Mouse (Mus musculus): Measurements from ENCODE around the gene Patl1.

GRCm38 (mm10) chr19:11974223-11974540 is 62.0 kb downstream of the Patl1 start:
- TF ChIP-seq POLR2A (IDR thresholded peaks at IDR 0.05; ENCODE audit: control insufficient read depth in 1 of 2, insufficient read depth in 1 of 2, low read depth in 1 of 2, low read length in 2 of 2, poor library complexity in 1 of 2) (no peak), HCFC1 (IDR thresholded peaks at IDR 0.05; ENCODE audit: low read depth, low read length) (no peak), USF2 (IDR thresholded peaks at IDR 0.05; ENCODE audit: borderline replicate concordance in 1 of 2, insufficient read depth in 1 of 2, low read depth in 1 of 2, low read length in 2 of 2) (no peak), TCF12 (IDR thresholded peaks at IDR 0.05; ENCODE audit: low read depth, low read length) (no peak), ZNF384 (IDR thresholded peaks at IDR 0.05; ENCODE audit: low read depth, low read length) (no peak), TBP (IDR thresholded peaks at IDR 0.05; ENCODE audit: low read depth, low read length) (no peak), GATA1 (IDR thresholded peaks at IDR 0.05; ENCODE audit: low read depth, low read length) (no peak), CTCF (IDR thresholded peaks at IDR 0.05 in 2 of 3, conservative IDR thresholded peaks at IDR 0.05 in 1 of 3; ENCODE audit: control insufficient read depth in 1 of 3, insufficient read depth in 1 of 3, low read depth in 2 of 3, low read length in 3 of 3, poor library complexity in 1 of 3, severe bottlenecking in 1 of 3) (no peak), TAL1 (IDR thresholded peaks at IDR 0.05; ENCODE audit: low read length) (no peak), ELF1 (IDR thresholded peaks at IDR 0.05; ENCODE audit: low read depth, low read length) (no peak), USF1 (IDR thresholded peaks at IDR 0.05; ENCODE audit: low read depth, low read length) (no peak), E2F4 (IDR thresholded peaks at IDR 0.05; ENCODE audit: borderline replicate concordance, low read depth, low read length) (no peak), UBTF (IDR thresholded peaks at IDR 0.05; ENCODE audit: borderline replicate concordance, insufficient read depth, low read depth, low read length) (no peak), KAT2A (conservative IDR thresholded peaks at IDR 0.05; ENCODE audit: low read depth, low read length) (no peak)
